Mouse (Mus musculus): Measurements from ENCODE around the gene Gbp4.
"Not testable (repeated sequence)": the region's sequence is repeated elsewhere in the genome, so short reads cannot be mapped to it uniquely, and the experiment has no call there.

- not testable (repeated sequence) for TF ChIP-seq CTCF (IDR thresholded peaks at IDR 0.05; ENCODE audit: borderline replicate concordance, extremely low read depth, insufficient read depth, insufficient read length); POLR2A (IDR thresholded peaks at IDR 0.05; ENCODE audit: borderline replicate concordance, extremely low read depth, insufficient read depth, insufficient read length, poor library complexity, severe bottlenecking)
Observed at GRCm38 (mm10) chr5:105139409-105140088, at the start of gene Gbp4, which contains the start of the genes Gbp9 and Gbp8.
